Mouse (Mus musculus) kidney, embryonic 16.5 days (tissue): ENCODE results near the gene 1110008L16Rik. TPM values are rescaled to one million over a fixed set of nuclear protein-coding genes. Genes with fewer than 3 reads are reported as not detected.
A peak's percentile ranks its signal among the peaks of the same experiment; 100 is the strongest.

Experiments used
- ATAC-seq: fragments of 200-750 bp; cut with Nextera tagmentation; 2 replicates; pipeline ENCODE4 v1.8.0; 2017; ENCODE audit warnings: moderate TSS enrichment; ENCODE audit not compliant: low FRiP score, low TSS enrichment
- H3K27ac ChIP-seq: fragments of 300-500 bp; sonication (generic); 2 replicates; pipeline ENCODE4 v1.5.1; 2014; ENCODE audit warnings: low read length
- H3K27me3 ChIP-seq: fragments of 300-500 bp; sonication (generic); 2 replicates; pipeline ENCODE4 v1.6.1; 2014; ENCODE audit warnings: low read length, control low read depth, mixed read lengths; ENCODE audit not compliant: insufficient read depth
- H3K36me3 ChIP-seq: fragments of 300-500 bp; sonication (generic); 2 replicates; pipeline ENCODE4 v1.6.1; 2014; ENCODE audit warnings: low read length, control low read depth, mixed read lengths; ENCODE audit not compliant: insufficient read depth
- H3K4me1 ChIP-seq: fragments of 300-500 bp; sonication (generic); 2 replicates; pipeline ENCODE4 v1.6.1; 2014; ENCODE audit warnings: low read length, control low read depth, mixed read lengths; ENCODE audit not compliant: insufficient read depth
- H3K4me2 ChIP-seq: fragments of 300-500 bp; sonication (generic); replicated peaks from 2 replicates; pipeline ENCODE4 v1.6.1; 2014; ENCODE audit warnings: low read depth, low read length
- H3K4me3 ChIP-seq: fragments of 300-500 bp; sonication (generic); 2 replicates; pipeline ENCODE4 v1.5.1; 2014; ENCODE audit warnings: mild to moderate bottlenecking, low read length
- H3K9ac ChIP-seq: fragments of 300-500 bp; sonication (generic); replicated peaks from 2 replicates; pipeline ENCODE4 v1.6.1; 2014; ENCODE audit warnings: low read length
- H3K9me3 ChIP-seq: fragments of 300-500 bp; sonication (generic); 2 replicates; pipeline ENCODE4 v1.6.1; 2016; ENCODE audit warnings: low read length, control low read depth
- WGBS: fragments of 180-500 bp; shearing (Covaris S2); extraction: QIAGEN DNeasy Blood & Tissue Kit; methylation state at CpG from one replicate; pipeline ENCODE4 v1.1.7; 2014; 5-methylcytosine and 5-hydroxymethylcytosine counted together
- polyA plus RNA-seq: library from polyadenylated mRNA; unstranded; fragments of >200 nt; fragmentation: Nextera tagmentation; extraction: Ambion mirVana; gene quantifications from 2 replicates; pipeline ENCODE4 v1.2.1, GENCODE M21; 2015

1110008L16Rik gene
- polyA plus RNA-seq, 1 experiment from 2014 or later, result 15.5 TPM

GRCm38 (mm10) chr12:55398240-55399127 is 99.1 kb downstream of the 1110008L16Rik start:
- Histone ChIP-seq H3K9ac (peak overlapping the region; percentile 86), H3K27ac (peak overlapping the region; percentile 96), H3K4me3 (peak overlapping the region; percentile 78), H3K27me3 (no peaks in the 10 kb centered on the region), H3K36me3 (0 out of 2 replicates have a peak, but pooled peaks cover 4% of the 10 kb centered on the region), H3K4me2 (peak overlapping the region; percentile 92), H3K4me1 (peaks cover 13% of the 10 kb centered on the region), H3K9me3 (no peaks in the 10 kb centered on the region)
- peak; percentile 100 for ATAC-seq
- WGBS, result under 1% methylated on average over 51 of the region's 51 CpGs

GRCm38 (mm10) chr12:55399128-55399677 is 99.8 kb downstream of the 1110008L16Rik start:
- under 1% methylated on average over 20 of the region's 20 CpGs for WGBS
- ATAC-seq, result no peak; the same call in 1 of the 2 replicates
- Histone ChIP-seq H3K4me1 (peaks cover 13% of the 10 kb centered on the region), H3K4me2 (peak overlapping the region; percentile 92), H3K9me3 (no peaks in the 10 kb centered on the region), H3K9ac (peak overlapping the region; percentile 86), H3K36me3 (0 out of 2 replicates have a peak, but pooled peaks cover 9% of the 10 kb centered on the region), H3K27me3 (no peaks in the 10 kb centered on the region), H3K27ac (peak overlapping the region; percentile 96), H3K4me3 (peak overlapping the region; percentile 78)

GRCm38 (mm10) chr12:55407888-55408287 is 108.5 kb downstream of the 1110008L16Rik start:
- no peak overlapping the region for H3K9ac ChIP-seq
- 90% methylated on average over 5 of the region's 5 CpGs for WGBS
- no peak overlapping the region for H3K4me3 ChIP-seq
- H3K27ac ChIP-seq, result no peak overlapping the region
- no peak for ATAC-seq
- H3K4me1 ChIP-seq, result no peaks in the 10 kb centered on the region
- no peaks in the 10 kb centered on the region for H3K27me3 ChIP-seq
- H3K36me3 ChIP-seq, result peaks cover 42% of the 10 kb centered on the region
- no peak overlapping the region for H3K4me2 ChIP-seq
- no peaks in the 10 kb centered on the region for H3K9me3 ChIP-seq

GRCm38 (mm10) chr12:55415255-55415654 is 115.9 kb downstream of the 1110008L16Rik start:
- Histone ChIP-seq H3K4me2 (no peak overlapping the region), H3K27ac (no peak overlapping the region), H3K9me3 (no peaks in the 10 kb centered on the region), H3K4me1 (no peaks in the 10 kb centered on the region), H3K36me3 (peaks cover 72% of the 10 kb centered on the region), H3K9ac (no peak overlapping the region), H3K27me3 (no peaks in the 10 kb centered on the region), H3K4me3 (no peak overlapping the region)
- WGBS, result 92% methylated on average over 5 of the region's 5 CpGs
- ATAC-seq, result no peak

- Histone ChIP-seq H3K27ac (no peak overlapping the region), H3K9ac (no peak overlapping the region), H3K27me3 (no peaks in the 10 kb centered on the region), H3K4me3 (no peak overlapping the region), H3K4me2 (no peak overlapping the region), H3K9me3 (no peaks in the 10 kb centered on the region), H3K4me1 (no peaks in the 10 kb centered on the region), H3K36me3 (peaks cover 74% of the 10 kb centered on the region)
- no peak for ATAC-seq
- 48% methylated on average over 1 of the region's 1 CpGs for WGBS
Observed at GRCm38 (mm10) chr12:55415762-55416161, 116.4 kb downstream of the 1110008L16Rik start.

GRCm38 (mm10) chr12:55420220-55420619 is 120.8 kb downstream of the 1110008L16Rik start:
- 93% methylated on average over 24 of the region's 24 CpGs for WGBS
- H3K9ac ChIP-seq, result no peak overlapping the region
- H3K9me3 ChIP-seq, result no peaks in the 10 kb centered on the region
- peaks cover 43% of the 10 kb centered on the region for H3K36me3 ChIP-seq
- H3K27ac ChIP-seq, result no peak overlapping the region
- H3K4me2 ChIP-seq, result no peak overlapping the region
- no peak for ATAC-seq
- H3K4me3 ChIP-seq, result no peak overlapping the region
- H3K4me1 ChIP-seq, result no peaks in the 10 kb centered on the region
- H3K27me3 ChIP-seq, result no peaks in the 10 kb centered on the region

- H3K9me3 ChIP-seq, result no peaks in the 10 kb centered on the region
- peaks cover 28% of the 10 kb centered on the region for H3K36me3 ChIP-seq
- H3K4me2 ChIP-seq, result no peak overlapping the region
- 32% methylated on average over 3 of the region's 3 CpGs for WGBS
- H3K27me3 ChIP-seq, result no peaks in the 10 kb centered on the region
- no peak overlapping the region for H3K4me3 ChIP-seq
- no peak for ATAC-seq
- no peak overlapping the region for H3K27ac ChIP-seq
- H3K9ac ChIP-seq, result no peak overlapping the region
- H3K4me1 ChIP-seq, result no peaks in the 10 kb centered on the region
Observed at GRCm38 (mm10) chr12:55422057-55422456, 122.7 kb downstream of the 1110008L16Rik start.

- ATAC-seq, result no peak
- no peak overlapping the region for H3K4me2 ChIP-seq
- H3K27me3 ChIP-seq, result no peaks in the 10 kb centered on the region
- no peak overlapping the region for H3K9ac ChIP-seq
- H3K4me3 ChIP-seq, result no peak overlapping the region
- WGBS, result 87% methylated on average over 7 of the region's 7 CpGs
- no peaks in the 10 kb centered on the region for H3K36me3 ChIP-seq
- H3K27ac ChIP-seq, result no peak overlapping the region
- H3K9me3 ChIP-seq, result no peaks in the 10 kb centered on the region
- H3K4me1 ChIP-seq, result no peaks in the 10 kb centered on the region
Observed at GRCm38 (mm10) chr12:55426300-55426699, 126.9 kb downstream of the 1110008L16Rik start.

- H3K9me3 ChIP-seq, result peaks cover 4% of the 10 kb centered on the region; the same call in 1 of the 2 replicates
- H3K9ac ChIP-seq, result no peak overlapping the region
- 85% methylated on average over 8 of the region's 8 CpGs for WGBS
- no peak overlapping the region for H3K27ac ChIP-seq
- H3K4me2 ChIP-seq, result no peak overlapping the region
- no peaks in the 10 kb centered on the region for H3K36me3 ChIP-seq
- H3K27me3 ChIP-seq, result no peaks in the 10 kb centered on the region
- no peak overlapping the region for H3K4me3 ChIP-seq
- H3K4me1 ChIP-seq, result no peaks in the 10 kb centered on the region; the same call in 1 of the 2 replicates
- ATAC-seq, result no peak
Observed at GRCm38 (mm10) chr12:55429201-55429600, 129.8 kb downstream of the 1110008L16Rik start.

GRCm38 (mm10) chr12:55429956-55430355 is 130.6 kb downstream of the 1110008L16Rik start:
- Histone ChIP-seq H3K4me3 (no peak overlapping the region), H3K27me3 (no peaks in the 10 kb centered on the region), H3K9me3 (peaks cover 4% of the 10 kb centered on the region; the same call in 1 of the 2 replicates), H3K9ac (no peak overlapping the region), H3K36me3 (no peaks in the 10 kb centered on the region), H3K4me2 (no peak overlapping the region), H3K27ac (no peak overlapping the region), H3K4me1 (no peaks in the 10 kb centered on the region; the same call in 1 of the 2 replicates)
- ATAC-seq, result no peak
- 96% methylated on average over 4 of the region's 4 CpGs for WGBS
